Mouse (Mus musculus) E14TG2a.4 (cell line): ENCODE results near the gene Grin3b.

ENCODE experiments used
- CTCF ChIP-seq: conservative IDR thresholded peaks from 2 replicates; pipeline ENCODE4 v1.5.1; 2014; ENCODE audit warnings: low read length
- NANOG ChIP-seq: IDR thresholded peaks from 2 replicates; pipeline ENCODE4 v1.6.1; 2014; ENCODE audit warnings: borderline replicate concordance, low read length, mixed read lengths
- POU5F1 ChIP-seq: IDR thresholded peaks from 2 replicates; pipeline ENCODE4 v1.6.1; 2014; ENCODE audit warnings: low read length, borderline replicate concordance

GRCm38 (mm10) chr10:79937775-79938526 is 32.6 kb upstream of the Grin3b start:
- TF ChIP-seq CTCF = no peak
- no peak for TF ChIP-seq POU5F1
- no peak for TF ChIP-seq NANOG
